Mouse (Mus musculus) mouse trophoblast stem cell (cell line): Measurements from ENCODE around the gene Ak2.

ENCODE experiments used
- in situ Hi-C, 2 experiments: fragments of 300-500 bp; cut with MseI, MboI; formaldehyde crosslinking; loops; 2 replicates in 1 of 2; 3 replicates in 1 of 2; pipeline ENCODE4 v1.15.1; 2025

Ak2 gene

GRCm38 (mm10) chr4:129047721-129048421 is 56.1 kb downstream of the Ak2 start:
- in situ Hi-C loops = no loop called here

DNA sequence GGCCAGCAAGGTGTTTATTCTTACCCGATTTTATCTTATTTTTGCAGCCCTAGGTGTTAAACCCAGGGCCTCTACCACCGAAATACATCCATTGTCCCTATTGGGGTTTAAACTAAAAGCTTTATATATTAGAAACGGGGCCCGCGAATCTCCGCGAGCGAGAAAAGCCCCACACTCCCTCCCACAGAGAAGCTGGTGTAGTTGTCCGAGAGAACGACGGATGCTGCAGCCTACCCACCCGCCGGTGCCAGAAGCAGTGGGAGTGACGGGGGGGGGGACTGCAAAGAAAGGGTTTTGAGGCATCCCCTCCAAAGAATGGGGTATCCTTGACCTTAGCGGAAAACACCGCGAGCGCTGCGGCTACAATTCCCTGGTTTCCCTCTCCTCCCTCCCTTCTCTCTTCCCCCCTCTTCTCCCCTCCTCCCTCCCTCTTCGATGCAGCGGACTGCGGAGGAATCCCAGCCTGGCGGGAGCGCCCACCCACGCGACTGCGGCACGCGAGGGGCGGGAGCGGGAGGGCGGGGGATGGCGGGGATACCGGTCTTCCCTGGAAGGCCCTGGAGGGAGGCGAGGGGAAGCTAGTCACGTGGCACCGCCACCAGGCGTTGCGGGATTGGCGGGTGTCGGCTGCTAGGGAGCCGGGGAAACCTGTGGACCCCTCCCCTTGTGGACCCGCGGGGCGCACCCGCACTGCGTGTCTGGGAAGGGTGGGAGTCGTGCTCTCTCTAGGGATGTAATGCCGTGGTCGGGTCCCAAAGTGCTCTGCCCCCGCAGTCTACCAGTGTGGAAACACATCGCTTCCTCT is 56.9 kb downstream of the Ak2 start:
- in situ Hi-C loops = no loop called here

GRCm38 (mm10) chr4:129049306-129050011 is 57.7 kb downstream of the Ak2 start:
- in situ Hi-C loops = no loop called here

DNA sequence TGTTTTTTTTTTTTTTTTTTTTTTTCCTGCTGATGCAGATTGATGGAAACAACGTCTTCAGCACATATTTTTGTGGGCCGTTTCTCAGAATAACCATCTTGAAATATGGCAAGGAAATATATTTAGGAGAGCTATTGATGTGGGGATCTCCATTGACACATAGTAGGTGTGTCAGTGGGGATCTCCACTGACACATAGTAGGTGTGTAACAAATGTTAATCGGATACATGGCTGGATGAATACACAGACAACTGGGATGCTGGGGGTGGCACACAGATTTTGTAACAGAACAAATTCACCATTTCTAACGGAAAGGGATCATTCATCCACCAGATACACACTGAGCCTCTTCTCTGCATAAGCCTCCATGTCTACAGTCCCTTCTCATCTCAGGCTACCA is 58.6 kb downstream of the Ak2 start:
- in situ Hi-C loops = no loop called here

DNA sequence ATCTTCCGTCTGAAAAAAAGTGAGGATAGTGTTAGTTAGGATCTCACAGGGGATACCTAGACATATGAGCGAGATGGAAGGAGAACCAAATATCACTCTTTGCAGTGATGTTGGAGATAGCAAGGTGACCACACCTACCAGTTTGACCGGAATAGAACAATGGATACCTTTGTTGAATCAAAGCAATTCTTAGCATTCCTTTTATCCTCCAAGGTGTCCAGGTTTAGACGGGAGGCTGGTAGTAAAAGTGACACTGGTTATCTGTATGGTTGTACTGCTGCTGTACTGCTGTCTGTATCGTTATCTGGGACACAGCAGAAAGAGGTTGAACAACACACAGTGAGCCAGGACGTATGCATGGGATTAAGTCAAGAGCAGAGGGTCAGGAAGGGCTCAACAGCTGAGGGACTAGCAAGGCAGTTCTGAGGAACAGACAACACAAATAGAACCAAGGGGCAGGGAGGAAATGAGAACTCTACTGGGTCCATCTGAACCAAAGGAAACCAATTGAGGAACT is 59.2 kb downstream of the Ak2 start:
- in situ Hi-C loops = no loop called here

GRCm38 (mm10) chr4:129051461-129052183 is 59.9 kb downstream of the Ak2 start:
- in situ Hi-C loops = no loop called here

- in situ Hi-C loops = no loop called here
Measured at GRCm38 (mm10) chr4:129054757-129055156, 63.0 kb downstream of the Ak2 start.

DNA sequence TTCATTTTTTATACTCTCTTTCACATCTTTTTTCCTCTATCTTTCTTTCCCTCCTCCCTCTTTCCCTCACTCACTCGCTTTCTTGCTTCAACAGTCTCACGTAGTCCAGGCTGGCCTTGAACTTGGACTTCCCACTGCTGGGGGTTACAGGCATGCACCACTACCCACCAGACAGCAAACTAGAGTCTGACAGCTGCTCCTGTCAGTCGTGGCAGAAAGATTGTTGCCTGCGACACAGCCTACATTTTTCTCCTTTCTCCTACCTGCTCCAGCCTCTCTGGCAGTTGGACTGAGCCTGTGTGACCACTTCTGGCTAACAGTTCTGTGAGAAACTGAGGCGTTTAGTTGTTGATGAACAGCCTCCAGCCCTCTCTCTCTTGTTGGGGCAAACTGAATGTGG is 63.8 kb downstream of the Ak2 start:
- in situ Hi-C loops = no loop called here

DNA sequence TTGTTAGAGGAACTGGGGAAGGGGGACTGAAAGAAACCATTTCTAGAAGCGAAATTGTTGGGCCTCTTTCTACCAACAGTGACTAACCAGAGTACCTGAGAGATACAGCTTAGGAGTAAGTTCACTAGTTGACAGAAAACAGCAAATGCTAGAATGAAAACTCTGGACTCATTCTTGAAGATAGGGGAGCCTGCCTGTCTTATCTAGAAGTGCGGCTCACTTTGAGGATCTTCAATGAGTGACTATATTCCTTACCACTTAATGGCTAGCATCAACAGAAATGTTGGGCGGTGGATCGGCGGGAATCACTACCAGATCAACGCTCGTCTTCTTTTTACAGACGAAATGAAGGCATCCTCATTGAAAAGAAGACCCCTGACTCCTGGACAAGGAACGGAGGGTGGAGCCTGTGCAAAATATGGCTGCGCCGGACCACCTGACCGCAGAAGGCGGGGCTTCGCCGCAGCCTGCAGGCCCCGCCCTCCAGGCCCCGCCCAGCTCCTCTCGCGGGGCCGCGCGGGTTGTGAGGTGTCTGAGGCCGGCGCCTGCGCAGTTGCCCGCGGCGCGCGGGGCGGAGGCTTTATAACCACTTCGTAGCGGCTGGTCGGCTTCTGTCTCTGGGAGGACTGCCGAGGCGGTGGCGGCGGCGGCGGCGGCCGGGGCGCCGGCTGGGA is 65.9 kb downstream of the Ak2 start:
- in situ Hi-C loops = no loop called here

- in situ Hi-C loops = no loop called here
Measured at GRCm38 (mm10) chr4:129058207-129059092, 66.7 kb downstream of the Ak2 start, which contains the start of gene Rnf19b. Rnf19b (plus strand) TSS chr4:129058271.

GRCm38 (mm10) chr4:129059125-129059551 is 67.4 kb downstream of the Ak2 start:
- in situ Hi-C loops = no loop called here

GRCm38 (mm10) chr4:129059922-129060321 is 68.2 kb downstream of the Ak2 start:
- in situ Hi-C loops = no loop called here
